Mouse (Mus musculus) embryonic fibroblast, embryonic 13.5 days (primary cell): Measurements from ENCODE around the gene Foxs1.

ENCODE experiments used
- CTCF ChIP-seq: IDR thresholded peaks from 2 replicates; pipeline ENCODE4 v1.5.1; 2011; ENCODE audit warnings: mild to moderate bottlenecking, control low read depth, low read length, moderate library complexity, borderline replicate concordance; ENCODE audit not compliant: insufficient read depth
- POLR2A ChIP-seq: IDR thresholded peaks from 2 replicates; pipeline ENCODE4 v1.6.1; 2011; ENCODE audit warnings: low read depth, mild to moderate bottlenecking, control low read depth, low read length, moderate library complexity

GRCm38 (mm10) chr2:152913471-152913870, 19.5 kb downstream of the Foxs1 start:
- no peak for TF ChIP-seq POLR2A
- TF ChIP-seq CTCF: no peak
